Mouse (Mus musculus): ENCODE data around the gene Flt1.

Gene Flt1

DNA sequence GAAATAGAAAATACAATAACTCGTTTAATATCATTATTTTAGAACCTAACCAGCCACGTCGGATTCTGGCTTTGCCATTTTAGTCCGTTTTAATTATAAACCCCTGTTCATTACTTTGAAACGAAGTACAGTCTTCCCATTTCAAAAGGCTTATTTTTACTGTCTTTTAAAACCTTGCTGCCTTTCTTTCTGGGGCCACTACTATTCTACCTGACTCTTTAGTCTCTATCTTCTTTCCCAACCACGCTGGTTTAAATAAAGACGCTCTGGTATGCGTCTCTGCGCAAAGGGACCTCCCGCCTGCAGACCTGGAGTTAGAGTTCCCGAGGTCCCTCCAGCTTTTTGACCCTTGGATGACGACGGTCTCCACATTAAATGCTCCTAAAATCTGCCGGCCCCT, 1.4 kb downstream of the Flt1 start:
- DNase-seq, result no peak

DNA sequence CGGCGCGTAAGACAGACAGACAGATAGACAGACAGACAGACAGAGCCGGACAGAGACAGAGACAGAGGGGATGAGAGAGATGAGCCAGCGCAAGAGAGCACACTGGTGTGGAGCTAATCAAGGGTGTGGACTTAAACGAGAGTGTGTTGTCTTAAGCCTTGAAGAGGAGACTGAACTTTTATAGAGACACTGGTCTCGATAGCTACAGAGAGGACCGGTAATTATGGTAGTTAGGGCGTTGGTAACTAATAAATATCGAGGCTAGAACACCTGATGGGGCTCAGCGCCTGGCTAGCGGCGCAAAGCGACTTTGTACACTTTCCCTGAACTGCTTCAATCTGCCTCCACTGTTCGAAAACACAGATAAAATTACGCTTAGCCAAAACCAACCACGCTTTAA, 2.0 kb downstream of the Flt1 start:
- DNase-seq, result no peak

DNA sequence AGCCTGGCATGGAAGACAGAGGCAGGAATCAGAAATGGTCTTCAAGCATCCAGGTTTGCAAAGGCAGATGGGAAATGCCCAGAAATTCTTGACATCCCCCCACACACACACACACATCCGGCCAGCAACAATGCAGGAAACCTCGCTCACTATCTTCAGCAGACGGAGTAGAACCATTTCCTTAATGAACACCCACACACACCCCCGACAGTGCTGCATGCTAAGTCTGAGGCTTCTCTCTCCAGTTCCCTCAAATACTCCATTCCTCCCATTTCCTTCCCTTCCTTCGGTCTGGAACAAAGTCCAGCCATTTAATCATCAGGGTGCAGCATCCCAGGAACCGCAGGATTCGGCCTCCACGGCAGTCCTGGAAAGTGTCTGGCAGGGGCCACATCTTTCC, 4.4 kb downstream of the Flt1 start:
- DNase-seq, result peak in 1 of 2 experiments; percentile 28

DNA sequence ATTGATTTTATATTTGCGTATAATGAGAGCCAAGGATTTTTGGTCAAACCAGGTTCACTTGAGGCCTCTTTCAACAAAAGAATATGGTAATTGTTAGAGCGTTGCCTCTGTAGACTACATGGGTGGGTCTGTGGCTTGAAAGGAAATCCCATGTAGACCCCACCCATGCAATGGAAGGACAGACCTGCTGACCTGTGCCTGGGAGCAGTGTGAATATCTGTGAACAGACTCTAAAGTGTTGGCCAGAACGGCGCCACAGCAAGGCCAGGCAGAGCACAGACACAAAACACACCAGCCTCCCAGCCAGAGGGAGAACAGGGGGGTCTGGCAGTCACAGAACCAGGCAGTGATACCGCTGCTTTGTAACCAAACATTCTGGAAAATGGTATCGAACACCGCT, 7.5 kb downstream of the Flt1 start:
- no peak for DNase-seq

DNA sequence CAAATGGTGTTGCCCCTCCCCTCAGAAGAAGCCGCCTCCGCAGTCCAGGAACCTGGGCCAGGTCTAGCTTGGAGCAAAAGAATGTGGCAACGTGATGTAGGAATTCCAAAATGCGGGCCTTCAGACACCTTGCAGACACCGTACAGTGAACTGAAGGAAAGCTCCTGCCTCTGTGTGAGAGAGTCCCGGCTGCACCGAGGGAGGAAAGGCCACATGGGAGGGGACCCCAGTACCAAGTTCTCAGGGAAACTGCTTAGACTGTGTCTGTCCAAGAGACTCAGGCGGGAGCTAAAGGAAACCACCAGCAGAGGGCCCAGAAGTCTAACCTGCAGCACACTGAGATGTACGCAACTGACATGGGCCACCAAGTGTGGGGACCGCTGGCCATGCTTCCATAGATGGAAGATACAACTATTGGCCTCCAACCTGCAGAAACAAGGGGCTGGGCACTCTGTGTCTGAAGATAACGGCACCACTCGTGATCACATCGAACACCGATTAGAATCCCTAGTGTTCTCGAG, 9.1 kb downstream of the Flt1 start:
- DNase-seq, result no peak

DNA sequence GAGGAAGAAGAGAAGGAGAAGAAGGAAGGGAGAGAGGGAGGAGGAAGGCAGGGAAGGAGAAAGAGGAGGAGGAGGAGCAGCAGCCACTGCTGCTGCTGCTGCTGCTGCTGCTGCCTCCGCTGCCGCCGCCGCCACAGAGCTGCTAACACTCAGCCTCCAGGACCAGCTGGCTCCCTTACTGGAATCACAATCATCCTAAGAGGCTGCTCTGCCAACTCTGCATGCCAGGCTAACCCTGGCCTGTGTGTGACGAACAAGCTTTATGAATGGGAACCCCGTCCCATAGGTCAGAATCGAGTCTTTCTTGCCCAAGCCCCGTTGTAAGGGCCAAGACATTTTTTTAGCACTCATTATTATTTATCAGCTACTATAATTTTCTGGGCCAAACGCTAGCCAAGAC, 9.5 kb downstream of the Flt1 start:
- DNase-seq, result no peak

DNA sequence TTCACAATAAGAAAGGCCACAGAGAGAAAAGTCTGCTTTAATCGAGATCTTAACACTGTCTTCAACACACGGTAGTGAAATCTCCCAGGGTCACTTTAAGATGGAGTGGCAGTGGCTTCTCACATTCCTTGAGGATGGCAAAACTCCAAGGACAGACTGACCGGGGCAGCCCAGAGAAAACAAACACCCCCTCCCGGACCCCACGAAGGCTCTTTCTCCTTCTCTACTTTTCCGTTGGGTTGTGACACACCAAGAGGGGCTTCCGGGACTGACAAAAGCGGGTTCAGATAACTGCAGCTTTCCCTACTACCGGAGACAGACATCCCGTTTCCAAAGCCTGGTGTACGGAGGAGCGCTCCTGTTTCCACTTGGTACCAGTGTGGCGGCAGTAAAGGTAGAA, 10.4 kb downstream of the Flt1 start:
- DNase-seq, result peak in 1 of 2 experiments; percentile 17

DNA sequence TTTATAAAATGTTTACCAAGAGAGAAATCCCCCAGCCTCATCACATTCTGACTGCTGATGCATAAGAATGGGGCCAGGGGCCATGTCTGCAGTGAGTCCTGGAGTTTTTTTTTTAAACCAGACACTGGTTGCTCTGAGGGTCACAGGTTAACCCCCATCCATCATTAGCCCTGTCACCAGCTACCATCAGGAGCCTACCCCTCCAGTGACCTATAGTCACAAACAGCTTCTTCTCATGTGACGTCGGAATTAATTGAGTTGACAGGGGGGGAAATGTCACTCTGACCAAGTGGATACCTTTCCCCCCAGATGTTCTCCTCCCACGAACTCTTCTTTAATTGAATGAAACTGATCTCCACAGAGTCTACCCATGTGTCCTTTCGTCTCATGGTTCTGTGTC, 17.3 kb downstream of the Flt1 start:
- no peak for DNase-seq

DNA sequence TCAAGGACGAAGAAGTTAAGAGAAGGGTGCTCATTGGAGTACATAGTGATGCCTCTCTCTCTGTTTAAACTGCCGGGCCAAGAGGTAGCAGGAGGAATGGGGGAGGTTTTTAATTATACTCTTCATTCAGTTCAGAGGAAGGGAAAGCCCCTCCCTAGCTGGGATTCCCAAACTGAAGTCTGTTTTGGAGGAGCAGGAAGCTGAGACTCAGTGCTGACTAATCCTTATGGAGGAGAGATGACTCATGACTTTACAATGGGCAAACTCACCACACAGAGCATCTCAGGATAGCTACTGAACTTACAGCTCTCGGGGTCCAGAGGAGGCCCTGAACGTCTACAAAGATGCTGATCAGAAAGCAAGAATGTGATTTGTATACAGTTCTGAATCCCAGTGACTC, 18.3 kb downstream of the Flt1 start:
- DNase-seq, result no peak

DNA sequence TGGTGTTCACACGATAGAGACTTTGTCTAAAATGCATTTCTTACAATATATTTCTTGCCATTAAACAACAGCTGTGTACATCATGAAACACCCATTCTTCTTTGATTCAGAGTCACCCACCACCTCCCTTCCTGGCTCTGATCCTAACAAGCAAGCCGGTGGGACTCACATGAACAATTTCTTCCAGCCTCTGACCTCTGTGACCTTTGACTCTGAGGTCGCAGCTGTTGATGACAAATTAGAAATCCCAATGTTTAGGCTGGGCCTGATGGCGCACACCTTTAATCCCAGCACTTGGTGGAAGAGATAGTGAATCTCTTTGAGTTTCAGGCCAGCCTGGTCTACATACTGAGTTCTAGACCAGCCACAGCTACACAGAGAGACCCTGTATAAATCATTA, 20.9 kb downstream of the Flt1 start:
- no peak for DNase-seq

DNA sequence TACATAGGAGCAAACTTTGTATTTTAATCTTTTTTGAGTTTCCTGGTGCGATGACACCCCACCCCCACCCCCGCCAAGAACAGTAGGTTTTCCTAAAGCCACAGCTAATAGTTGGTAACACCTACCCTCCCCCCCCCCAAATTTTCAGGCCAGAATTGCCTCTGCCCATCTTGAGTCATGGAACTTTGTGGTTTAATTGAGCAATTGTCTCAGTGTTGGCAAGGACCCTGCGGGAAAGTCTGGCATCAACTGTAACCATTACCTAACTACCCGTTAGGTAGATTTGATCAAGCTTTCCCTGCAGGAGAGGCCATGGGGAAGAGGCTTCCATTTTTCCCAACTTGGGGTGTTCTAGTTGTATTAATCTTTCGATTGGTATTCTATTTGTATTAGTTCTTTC, 23.4 kb downstream of the Flt1 start:
- DNase-seq, result no peak

DNA sequence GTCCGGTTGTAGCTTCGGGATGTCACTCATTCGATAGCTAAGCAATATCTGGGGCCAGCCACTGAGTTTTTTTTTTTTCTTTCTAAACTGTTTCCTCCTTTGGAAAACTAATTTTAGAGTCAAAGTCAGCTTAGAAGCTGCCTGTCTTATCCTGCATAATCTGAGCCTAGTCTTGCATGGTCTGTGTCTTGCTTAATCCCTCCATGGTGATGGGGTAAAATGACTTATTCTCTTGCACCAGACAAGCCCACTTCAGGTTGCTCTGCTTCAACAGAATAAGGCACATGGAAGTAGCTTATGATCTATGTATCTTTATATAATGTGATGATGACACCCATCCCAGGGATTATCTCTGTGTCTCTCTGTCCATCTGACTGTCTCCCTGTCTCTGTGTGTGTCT, 24.8 kb downstream of the Flt1 start:
- DNase-seq, result no peak

DNA sequence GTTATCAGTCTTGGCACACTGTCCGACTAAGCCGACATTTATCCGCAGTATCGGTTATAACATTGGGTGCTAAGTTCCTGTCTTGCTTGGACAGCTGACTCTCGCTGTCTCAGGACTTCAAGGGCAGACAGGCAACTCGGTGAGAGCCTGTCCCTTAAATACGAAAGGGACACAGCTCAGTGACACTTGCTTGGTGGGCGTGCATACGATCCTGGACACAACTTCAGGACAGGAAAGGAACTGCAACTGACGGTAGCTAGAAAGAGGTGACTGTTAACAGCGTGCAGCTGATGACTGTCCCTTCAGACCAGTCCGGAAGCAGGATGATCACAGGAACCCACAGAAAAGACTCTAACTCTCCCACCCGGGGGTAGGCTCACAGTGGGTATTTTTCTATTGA, 27.8 kb downstream of the Flt1 start:
- no peak for DNase-seq

DNA sequence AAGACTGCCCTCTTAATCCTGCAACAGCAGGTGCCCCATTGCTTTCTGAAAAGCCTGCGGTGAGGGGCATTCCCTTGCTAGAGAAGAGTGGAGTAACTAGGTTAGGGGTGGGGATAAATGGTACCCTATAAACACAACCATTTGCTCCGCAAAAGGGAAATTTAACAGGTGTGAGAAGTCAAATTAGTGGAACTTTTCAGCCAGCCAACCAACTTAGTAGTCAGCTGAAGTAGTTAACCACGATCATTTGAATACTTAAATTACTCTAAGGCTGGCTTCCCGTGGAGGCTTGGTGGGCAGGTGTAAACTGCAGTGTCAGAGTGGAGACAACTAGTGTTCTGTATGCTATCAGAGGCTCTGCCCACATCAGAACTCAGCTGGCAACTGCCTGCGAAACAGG, 28.6 kb downstream of the Flt1 start:
- no peak for DNase-seq

DNA sequence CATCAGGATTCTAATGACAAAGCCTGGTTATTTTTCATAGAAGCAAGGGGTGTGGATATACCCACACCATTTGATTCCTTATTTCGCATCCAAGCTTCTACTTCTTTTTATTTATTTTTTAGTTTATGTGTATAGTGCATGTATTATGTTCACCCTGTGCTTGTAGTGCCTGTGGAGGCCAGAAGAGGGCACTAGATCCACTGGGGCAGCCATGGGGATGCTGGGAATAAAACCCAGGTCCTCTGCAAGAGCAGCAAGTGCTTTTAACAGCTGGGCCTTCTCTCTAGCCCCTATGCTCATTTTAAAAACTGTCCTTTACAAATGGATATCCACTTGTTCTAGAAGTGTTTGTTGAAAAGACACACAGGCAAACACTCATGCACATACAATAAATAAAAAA, 33.2 kb downstream of the Flt1 start:
- no peak for DNase-seq

DNA sequence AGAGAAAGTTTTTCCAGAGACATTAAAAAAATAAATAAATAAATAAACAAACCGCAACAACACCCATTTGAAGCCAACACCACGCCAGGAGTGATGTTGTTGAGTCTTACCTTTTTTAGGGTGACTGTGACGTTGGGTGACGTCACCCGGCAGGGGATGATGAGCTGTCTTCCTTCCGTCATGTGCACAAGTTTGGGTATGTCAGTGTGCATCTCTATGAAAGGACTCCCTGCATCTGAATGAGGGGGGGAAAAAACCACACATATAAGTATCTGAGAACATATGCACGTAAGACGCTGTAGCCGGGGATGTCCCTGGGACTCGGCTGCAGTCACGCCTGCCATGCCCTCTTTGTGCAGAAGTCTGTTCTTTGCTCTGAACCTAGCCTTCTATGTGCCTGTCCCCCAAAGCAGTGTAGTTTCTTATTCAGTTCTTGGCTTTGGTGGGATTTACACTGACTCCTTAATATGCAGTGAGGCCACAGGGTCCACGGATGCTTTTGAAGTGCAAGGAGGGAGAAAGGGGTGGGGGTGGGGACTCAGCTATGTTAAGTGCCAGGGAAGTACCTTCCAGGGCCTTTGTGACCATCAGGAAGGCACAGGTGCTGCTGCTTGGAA, 42.0 kb downstream of the Flt1 start:
- DNase-seq, result no peak

DNA sequence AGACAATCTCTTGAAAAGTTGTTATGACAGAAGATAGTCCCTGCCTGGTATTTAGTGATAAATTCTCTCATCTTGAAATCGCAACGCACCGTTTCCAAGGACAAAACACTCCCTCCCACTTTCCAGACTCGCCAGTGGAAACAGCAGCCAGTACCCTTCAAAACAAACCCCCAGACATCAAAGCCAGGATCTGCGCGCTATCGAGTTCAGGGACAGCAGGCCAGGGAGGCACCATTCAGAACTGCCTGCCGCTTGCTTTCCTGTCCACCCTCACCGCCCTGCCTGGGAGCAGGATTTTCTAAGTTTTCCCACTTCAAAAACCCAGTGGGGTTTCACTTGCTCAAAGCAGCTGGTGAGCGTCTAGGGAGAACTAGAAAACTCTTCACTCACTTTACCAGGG, 44.6 kb downstream of the Flt1 start:
- DNase-seq, result peak in 1 of 2 experiments; percentile 7

DNA sequence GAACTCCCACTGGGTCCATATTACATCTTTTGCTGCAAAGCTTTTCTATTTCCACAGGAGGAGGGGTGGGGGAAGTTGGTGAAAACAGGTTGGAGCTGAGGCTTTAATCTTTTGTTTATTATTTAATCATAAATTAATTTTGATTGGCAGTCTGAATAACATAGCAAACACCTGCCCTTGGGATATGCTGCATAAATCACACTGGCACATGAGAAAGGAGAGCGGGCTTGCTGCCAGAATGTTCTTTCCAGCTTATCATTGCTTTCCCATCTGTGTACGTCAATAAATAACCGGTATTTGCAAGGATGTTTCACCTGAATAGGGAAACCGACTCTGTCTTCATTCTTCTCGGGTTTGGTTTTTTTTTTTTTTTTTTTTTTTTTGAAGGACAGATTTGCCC, 45.1 kb downstream of the Flt1 start:
- no peak for DNase-seq

DNA sequence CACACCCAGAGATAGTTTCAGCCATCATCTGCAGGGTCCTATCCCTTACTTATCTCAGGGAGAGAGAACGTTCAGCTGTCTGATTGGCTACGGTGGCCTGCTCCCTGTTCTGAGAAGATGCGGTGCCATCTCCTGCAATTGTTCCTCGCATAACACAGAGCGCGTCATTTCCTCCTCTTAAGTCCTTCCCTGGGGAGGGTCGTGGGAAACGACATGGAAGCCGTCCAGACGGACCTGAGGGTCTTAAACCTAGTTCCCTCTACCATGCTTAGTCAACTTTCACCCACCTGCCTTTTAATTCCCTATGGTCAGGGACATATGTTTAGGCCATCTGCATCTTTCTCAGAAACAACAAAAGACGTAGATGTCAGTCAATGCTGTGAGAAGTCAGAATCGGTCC, 46.5 kb downstream of the Flt1 start:
- DNase-seq, result no peak

DNA sequence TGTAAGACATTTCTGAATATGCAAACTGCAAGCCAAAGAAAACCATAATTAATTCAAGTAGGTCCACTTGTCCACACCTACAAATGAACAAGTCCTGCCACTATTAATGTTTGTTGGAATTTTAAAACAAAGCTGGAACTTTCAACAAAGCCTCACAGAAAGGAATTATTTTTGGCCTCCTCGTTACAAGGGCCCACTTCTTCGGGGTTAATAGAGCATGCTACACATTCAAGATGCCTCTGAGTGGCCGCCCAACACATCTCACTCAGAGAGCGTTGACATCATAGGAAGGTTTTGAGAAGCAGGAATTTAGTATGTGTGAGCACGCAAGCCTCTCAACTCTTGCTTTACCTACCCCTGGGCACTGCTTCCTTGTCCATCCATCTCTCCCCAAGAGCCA, 50.0 kb downstream of the Flt1 start:
- DNase-seq, result no peak

DNA sequence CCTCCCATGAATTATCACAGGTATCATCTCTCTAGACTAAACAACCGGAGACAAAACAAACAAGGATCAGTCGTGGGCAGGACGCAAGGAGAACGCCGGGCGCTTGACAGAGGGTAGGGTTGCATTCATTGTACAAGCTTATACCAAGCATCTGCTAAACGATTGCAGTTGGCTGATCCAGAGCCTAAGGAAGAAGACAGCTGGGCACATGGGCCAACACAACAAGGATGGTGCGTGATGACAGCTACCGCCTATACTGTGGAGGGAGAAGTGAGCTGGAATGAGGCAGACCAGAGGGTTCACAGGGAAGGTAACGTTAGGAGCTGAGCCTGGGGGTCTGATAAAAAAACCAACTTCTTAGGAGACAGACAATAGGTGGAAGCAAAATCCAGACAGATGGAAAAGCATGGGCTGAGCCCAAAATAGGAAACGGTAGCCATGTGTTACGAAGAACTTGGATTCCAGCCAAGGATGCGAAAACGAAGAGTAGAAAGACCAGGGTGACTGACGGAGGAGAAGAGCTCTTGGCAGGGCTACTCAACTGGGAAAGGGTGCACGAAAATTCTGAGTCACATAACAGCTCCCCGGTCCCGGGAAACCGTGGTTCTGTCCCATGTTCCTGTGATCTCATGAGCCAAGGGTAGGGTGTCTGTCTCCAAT, 53.9 kb downstream of the Flt1 start:
- DNase-seq, result peak in 1 of 2 experiments; percentile 10

DNA sequence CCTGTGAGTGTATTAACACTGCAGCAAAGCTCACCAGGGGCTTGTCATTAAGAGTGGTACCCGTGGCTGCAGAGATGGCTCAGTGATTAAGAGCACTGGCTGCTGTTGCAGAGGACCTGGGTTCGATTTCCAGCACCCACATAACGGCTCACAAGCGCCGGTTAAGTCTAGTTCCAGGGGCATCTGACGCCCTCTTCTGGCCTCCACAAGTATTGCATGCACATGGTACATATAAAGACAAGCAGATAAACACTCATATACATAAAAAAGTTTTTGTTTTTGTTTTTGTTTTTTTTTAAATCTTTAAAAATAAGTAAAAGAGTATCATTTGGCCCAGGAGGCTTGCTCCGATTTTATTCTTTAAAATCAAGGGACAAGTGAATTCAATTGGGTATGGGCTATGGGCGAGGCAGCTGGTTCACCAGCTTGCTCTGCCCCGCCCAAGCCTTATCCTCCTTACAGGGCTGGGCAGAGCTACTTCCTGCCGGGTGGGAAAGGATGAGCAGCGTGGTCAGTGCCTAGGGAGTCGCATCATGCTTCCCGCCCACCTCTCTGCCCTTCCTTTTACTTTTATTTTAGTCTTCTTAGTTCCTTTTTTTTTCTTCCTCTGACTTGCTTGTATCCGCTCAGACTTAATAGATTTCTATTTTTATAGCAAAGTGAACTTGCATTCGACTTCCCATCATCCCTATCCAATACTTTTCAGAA, 57.0 kb downstream of the Flt1 start:
- peak; percentile 8 to 17 for DNase-seq

DNA sequence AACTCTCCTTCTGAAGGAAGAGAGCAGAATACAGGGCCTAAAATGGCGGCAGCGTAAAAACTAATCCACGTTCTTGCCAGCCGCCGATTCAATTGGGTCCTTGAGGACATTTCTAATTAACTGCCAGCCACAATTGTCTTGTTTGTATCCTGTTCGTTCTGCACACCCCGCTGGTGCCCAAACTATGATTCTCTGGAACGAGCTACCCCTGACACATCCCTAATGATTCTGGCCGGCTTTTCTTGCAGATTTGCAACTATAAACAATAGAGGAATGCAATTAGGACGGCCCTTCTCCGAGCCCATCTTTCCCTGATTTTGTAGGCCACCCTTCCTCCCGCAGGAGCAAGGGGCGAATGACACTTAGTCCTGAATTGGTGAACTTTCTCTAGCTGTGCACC, 59.9 kb downstream of the Flt1 start:
- no peak for DNase-seq

DNA sequence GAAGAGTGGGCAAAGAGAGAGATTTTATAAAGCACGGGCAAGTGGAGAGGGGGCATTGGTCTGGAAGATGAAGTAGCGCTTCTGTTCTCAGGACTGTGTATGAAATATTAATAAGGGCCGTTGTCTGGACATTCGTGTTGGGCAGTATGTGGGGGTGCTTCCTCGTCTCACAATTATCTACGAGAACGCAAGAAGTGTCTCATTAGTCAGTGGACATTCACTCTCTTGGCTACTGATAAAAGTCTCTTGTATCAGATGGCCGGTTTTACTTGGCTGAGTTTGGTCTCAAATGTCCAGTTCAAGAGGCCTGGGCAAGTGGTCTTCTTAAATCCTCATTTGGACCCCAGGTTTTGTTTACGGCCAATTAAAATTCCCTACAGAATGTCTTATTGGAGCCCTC, 60.4 kb downstream of the Flt1 start:
- no peak for DNase-seq
